Mouse (Mus musculus) liver, postnatal 0 days (tissue): ENCODE results near the gene Zfp219.

Experiments
- CTCF ChIP-seq: sonication (generic); IDR thresholded peaks from 2 replicates; pipeline ENCODE4 v1.5.1; 2016; ENCODE audit warnings: antibody characterized with exemption, low read depth
- EP300 ChIP-seq: IDR thresholded peaks from 2 replicates; pipeline ENCODE4 v1.6.1; 2016; ENCODE audit warnings: antibody characterized with exemption, low read depth, mild to moderate bottlenecking

DNA sequence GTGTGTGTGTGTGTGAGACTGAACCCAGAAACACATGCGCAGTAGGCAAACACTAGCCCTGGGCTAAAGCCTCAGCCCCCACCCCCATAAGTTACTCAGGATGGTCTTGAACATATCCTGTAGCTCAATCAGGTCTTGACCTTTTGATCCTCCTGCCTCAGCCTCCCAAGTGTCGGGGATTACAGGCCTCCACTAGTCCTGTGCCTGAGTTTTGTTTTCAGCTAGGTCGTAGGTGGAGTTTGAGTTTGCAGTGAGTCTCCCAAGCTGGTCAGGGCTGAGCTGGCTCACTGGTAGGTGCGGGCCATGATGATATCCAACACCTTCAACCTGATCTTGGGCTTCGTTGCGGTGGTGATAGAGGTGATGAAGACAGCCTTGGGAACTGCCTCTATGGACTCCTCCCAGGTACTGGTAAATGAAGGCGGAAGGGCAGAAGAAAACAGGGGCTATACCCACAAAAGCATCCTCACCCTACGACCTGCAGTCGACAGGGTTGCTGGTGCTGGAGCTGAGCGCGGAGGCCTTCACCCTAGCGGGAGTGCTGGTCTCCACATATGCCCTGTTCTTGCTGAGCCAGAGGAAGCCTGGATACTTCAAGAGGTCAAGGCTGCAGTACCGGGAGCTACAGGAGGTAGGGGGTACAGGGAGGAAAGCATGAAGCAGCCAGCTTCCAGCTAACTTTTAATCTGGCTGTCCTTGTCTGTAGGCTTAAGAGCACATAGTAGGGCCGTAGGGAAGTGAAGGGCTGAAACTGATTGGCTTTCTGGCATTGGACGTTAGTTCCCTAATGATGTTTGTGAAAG lies 2.1 kb downstream of the Zfp219 start:
- TF ChIP-seq CTCF (no peak), EP300 (no peak)
